Mouse (Mus musculus) kidney, postnatal 36 days (tissue): Measurements from ENCODE around the gene Lrrtm4.

Source experiments
- DNase-seq, 2 experiments: peaks; one replicate each; pipeline ENCODE4 v3.0.0; 2021 to 2022; ENCODE audit warnings: mixed read lengths in 2 of 2

The Lrrtm4 gene

GRCm38 (mm10) chr6:80331751-80332150 lies 313.1 kb downstream of the Lrrtm4 start:
- DNase-seq: no peak

- DNase-seq: no peak
These were observed 333.6 kb downstream of the Lrrtm4 start for GRCm38 (mm10) chr6:80352307-80352706.

- DNase-seq: no peak
These were observed 338.4 kb downstream of the Lrrtm4 start for GRCm38 (mm10) chr6:80357092-80357491.

DNA sequence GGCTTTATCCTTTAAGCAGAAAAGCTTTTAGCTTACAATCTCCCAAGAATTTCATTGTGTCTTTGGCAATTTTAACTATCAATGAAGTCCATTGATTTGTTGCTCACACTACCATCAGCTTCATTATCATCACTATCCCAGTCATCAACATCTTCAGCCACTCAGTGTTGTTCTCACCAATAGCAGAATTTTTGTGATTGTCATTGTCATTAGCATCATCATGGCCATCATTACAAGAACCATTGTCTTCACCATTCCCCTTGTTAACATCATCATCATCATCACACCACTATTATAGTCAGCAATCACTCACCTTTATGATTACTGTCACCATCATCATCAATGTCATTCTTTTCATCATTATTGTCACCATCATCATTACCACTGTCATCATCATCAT lies 344.9 kb downstream of the Lrrtm4 start:
- no peak for DNase-seq

- no peak for DNase-seq
These were observed 347.9 kb downstream of the Lrrtm4 start for GRCm38 (mm10) chr6:80366532-80366931.

GRCm38 (mm10) chr6:80389571-80389970 lies 370.9 kb downstream of the Lrrtm4 start:
- no peak for DNase-seq

DNA sequence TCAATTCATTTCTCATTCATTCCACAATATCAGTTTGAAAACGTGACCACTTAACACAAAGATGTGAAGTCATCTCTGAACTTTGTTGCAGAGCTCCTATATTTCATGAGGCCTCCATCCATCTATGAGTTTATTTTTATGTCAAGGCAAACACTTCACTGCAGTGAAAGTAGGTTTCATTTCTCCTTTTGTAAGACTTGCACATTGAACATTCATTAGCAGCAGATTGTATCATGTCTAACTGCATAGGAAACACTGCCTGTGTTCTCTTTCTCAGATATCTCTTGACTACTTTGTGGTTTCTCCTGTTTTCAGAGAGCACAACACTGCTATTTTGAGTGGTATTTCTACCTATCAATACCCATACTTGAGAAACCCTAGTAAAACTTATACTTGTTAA lies 388.1 kb downstream of the Lrrtm4 start:
- no peak for DNase-seq

GRCm38 (mm10) chr6:80440135-80440534 lies 421.5 kb downstream of the Lrrtm4 start:
- DNase-seq: no peak

GRCm38 (mm10) chr6:80470546-80470945 lies 451.9 kb downstream of the Lrrtm4 start:
- no peak for DNase-seq

GRCm38 (mm10) chr6:80476153-80476552 lies 457.5 kb downstream of the Lrrtm4 start:
- no peak for DNase-seq

GRCm38 (mm10) chr6:80545017-80545416 lies 526.3 kb downstream of the Lrrtm4 start:
- DNase-seq: no peak

GRCm38 (mm10) chr6:80549907-80550306 lies 531.2 kb downstream of the Lrrtm4 start:
- no peak for DNase-seq

- peak in 1 of 2 experiments; percentile 5 for DNase-seq
These were observed 534.7 kb downstream of the Lrrtm4 start for GRCm38 (mm10) chr6:80553398-80553797.

GRCm38 (mm10) chr6:80554991-80555390 lies 536.3 kb downstream of the Lrrtm4 start:
- no peak for DNase-seq

DNA sequence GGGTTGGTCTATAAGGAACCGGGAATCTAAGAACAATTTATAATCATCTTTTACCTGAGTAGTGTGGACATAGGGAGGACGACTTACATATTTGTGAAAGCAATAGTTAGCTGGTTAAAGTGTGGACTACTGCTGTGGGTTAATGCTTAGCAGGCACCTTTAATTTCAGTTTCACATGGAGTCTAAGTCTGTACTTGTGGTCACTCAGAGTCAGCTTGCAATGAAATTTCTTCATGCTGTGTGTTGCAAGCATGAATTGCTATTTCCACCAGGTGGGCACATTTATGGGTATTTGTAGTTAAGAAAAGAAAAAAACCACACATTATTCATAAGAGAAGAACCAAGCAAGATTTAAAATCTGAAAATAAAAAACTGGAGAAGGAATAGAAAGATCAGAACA lies 558.5 kb downstream of the Lrrtm4 start:
- DNase-seq: no peak

DNA sequence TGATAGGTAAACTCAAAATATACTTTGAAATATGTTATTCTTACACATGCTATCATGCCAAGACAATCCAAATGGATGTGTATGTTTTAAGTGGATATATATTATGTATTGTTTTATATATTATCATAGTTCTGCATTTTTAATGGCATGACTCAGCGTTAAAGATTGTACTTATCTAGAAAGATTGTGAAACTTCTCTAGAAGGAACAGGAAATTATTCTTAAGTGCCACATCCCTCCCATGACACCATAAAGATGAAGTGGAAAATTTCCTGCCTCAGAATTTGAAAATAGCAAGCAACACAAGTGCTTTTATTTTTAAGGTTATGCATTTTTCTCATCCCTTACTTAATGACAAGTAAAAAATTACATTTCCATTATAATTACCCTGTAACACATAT lies 563.5 kb downstream of the Lrrtm4 start:
- no peak for DNase-seq

DNA sequence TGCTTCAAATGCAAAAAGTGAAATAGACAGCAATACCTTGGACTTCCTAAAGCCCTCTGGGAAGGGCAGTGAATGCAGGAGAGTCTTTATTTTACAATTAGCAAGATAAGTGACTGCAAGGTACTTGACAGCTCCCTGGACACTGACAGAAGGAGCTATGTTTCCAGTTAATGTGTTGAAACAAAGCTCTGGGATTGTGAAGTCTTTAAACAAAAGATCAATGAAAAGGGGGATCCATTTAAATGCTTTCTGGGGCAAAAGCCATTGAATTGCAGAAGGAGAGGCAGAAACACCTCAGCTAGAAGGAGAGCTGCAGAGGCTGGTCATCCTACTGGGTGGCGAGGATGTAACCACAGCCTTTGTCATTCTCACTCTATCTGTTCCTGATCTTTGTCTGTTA lies 571.1 kb downstream of the Lrrtm4 start:
- DNase-seq: no peak

GRCm38 (mm10) chr6:80619508-80619907 lies 600.8 kb downstream of the Lrrtm4 start:
- DNase-seq: no peak

DNA sequence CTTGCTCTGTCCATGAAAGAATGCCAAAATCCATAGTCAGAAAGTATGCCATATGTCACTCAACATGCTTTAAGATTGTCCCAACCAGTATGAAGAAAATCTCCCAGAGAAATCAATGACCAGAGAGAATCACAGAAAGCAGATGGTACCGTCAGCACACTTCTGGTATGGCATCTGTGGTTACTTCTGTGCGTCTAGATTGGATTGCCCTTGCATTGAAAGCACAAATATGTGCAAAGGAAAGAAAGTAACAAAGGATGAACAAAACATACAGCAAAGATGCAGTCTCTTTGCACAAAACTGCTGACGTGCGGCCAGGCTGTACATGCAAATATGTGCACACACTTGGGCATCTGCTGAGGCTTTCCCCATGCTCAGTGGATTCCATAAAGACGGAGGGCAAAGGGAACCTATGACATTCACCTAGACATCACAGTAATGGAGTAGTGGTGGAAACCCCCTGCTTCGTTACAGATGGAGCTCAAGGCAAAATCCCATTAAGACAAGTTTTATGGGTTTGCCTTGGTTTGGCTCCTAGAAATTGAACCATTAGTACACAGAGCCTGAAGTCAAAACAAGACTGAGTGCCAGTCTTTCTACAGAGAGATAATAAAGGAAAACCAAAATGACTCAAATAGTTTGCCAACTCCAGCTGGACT lies 604.1 kb downstream of the Lrrtm4 start:
- DNase-seq: no peak

DNA sequence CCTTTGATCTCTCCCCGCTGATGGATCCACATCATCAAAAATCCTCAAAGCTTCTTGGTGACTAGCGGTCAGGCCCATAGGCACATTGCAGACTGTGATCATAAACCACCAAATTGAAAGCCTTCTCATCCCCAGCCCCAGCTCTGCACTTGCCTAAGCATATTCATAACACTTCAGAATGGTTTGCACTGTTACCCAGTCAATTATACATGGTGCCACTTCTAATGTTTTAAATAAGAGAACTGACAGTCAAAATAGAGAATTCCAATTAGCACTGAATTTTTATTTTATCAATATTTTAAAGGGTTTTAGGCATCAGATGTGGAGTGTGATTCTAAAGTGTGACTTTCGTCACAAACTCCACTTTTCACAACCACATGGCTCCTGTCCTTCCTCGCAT lies 606.8 kb downstream of the Lrrtm4 start:
- DNase-seq: no peak

DNA sequence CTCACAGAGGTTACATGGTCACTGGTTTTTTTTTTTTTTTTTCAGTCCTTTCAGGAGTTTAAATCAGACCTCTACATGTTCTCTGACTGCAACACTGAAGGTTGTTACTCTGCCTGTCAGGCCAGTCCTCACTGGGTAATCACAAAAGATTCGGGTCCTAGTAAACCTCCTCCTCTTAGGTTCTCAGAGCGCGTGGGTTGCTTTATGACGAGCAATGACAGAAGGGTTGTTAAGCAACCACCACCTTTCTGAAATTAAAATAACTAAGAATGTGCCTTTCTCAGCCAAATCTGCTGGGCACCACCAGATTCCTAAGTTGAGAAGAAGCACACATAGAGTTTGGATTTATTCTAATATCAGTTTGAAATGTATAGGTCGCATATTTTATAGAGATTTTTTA lies 644.1 kb downstream of the Lrrtm4 start:
- DNase-seq: no peak

GRCm38 (mm10) chr6:80664039-80664438 lies 645.4 kb downstream of the Lrrtm4 start:
- DNase-seq: no peak

- no peak for DNase-seq
These were observed 685.5 kb downstream of the Lrrtm4 start for GRCm38 (mm10) chr6:80704183-80704582.

- DNase-seq: no peak
These were observed 701.8 kb downstream of the Lrrtm4 start for GRCm38 (mm10) chr6:80720468-80720867.

- DNase-seq: no peak
These were observed 714.7 kb downstream of the Lrrtm4 start for GRCm38 (mm10) chr6:80733416-80733815.
